Mouse (Mus musculus) CD8-positive naive resting alpha-beta T cell, adult 2 months (primary cell): ENCODE results near the gene Dppa3.
A peak's percentile ranks its signal among the peaks of the same experiment; 100 is the strongest.

Experiments
- DNase-seq, 2 experiments: peaks; one replicate each; pipeline ENCODE4 v3.0.0; 2022; ENCODE audit warnings: low read depth in 2 of 2, low spot score in 2 of 2

Gene Dppa3

GRCm38 (mm10) chr6:122626110-122626509 is at the start of gene Dppa3:
Gene Dppa3, plus strand, starts transcription at chr6:122626410.
- no peak for DNase-seq

DNA sequence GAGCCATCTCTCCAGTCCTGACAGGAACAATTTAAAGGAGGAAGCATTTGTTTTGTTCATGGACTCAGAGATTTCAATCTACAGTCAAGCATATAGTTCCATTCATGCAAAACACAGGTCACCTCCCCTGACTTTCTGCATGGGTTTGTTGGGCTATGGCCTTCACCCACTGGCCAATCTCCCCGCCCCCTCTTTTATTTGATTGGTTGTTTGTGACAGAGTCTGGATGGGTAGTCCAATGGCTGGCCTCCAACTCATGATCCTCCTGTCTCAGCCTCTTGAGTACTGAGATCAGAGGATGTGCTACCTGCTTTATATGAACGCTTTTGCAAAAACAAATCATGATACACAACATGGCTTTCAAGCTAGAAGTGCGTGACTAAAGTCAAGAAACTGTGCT is 49.2 kb upstream of the Dppa3 start:
- DNase-seq, result no peak

- no peak for DNase-seq
Measured at GRCm38 (mm10) chr6:122579086-122579485, 47.1 kb upstream of the Dppa3 start.

GRCm38 (mm10) chr6:122591027-122591758 is 35.0 kb upstream of the Dppa3 start:
- DNase-seq, result no peak

GRCm38 (mm10) chr6:122592905-122593304 is 33.3 kb upstream of the Dppa3 start:
- no peak for DNase-seq

GRCm38 (mm10) chr6:122595637-122596036 is 30.6 kb upstream of the Dppa3 start:
- no peak for DNase-seq

DNA sequence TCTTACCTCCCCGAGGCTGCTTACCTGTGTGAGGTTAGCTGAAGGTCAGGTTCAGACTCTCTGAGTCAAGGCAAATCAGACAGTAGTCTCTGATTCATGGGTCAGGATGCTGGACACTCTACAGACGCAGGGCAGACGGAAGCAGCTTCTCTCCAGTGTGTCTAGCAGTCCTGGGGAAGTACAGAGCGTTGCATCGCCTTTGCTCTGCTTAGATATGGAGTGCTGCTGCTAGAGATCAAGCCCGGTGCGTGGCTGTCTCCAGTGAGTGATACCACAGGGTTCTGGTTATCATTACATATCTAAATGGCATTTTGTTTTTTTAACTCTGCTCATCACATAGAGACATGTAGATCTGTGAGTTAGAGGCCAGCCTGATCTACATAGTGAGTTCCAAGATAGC is 29.6 kb upstream of the Dppa3 start:
- DNase-seq, result no peak

DNA sequence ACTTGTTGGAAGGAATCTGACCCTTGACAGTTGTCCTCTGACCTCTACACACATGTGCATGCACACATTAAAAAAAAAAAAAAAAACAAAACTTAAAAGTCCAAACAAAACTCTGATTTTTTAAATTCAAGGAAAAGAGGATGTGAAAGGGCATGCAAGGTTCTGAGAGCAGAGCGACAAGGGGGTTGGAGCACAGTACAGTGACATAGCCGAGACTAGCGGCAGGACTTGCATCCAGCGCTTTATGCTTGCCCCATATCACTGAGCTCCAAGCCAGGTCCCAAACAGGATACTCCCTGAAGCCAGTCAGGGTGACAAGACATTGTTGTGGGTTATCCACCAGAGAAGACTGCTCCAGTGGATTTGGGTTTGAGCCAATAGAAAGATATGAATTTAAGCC is 28.2 kb upstream of the Dppa3 start:
- DNase-seq, result no peak

GRCm38 (mm10) chr6:122598436-122598835 is 27.8 kb upstream of the Dppa3 start:
- no peak for DNase-seq

DNA sequence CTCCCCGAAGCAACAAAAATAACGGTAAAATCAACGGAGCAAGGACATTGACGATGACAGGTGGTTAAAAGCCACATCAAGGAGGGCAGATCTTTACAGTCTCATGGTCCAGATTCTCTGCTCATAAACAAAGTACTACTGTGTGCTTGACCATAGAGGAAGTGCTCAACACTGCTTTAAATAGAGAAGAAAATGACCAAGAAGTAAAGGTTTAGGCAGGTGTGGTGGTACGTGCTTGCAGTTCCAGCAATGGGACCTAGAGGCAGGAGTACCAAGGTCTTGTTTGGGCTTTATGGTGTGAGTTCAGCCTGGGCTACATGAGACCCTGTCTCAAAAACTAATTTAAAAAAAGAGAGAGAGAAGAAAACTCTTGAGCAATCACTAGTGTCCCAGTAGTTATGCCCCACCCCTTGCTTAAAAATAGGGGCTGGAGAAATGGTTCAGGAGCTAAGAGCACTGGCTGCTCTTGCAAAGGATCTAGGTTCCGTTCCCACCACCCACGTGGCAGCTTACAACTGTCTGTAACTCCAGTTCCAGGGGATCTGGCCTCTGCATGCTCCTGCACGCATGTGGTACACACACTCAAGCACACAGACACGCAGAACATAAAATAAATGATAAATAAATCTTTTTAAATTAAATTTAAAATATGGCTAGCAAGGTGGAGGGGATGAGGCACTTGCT is 27.0 kb upstream of the Dppa3 start:
- DNase-seq, result no peak

GRCm38 (mm10) chr6:122600066-122600646 is 26.1 kb upstream of the Dppa3 start:
- no peak for DNase-seq

DNA sequence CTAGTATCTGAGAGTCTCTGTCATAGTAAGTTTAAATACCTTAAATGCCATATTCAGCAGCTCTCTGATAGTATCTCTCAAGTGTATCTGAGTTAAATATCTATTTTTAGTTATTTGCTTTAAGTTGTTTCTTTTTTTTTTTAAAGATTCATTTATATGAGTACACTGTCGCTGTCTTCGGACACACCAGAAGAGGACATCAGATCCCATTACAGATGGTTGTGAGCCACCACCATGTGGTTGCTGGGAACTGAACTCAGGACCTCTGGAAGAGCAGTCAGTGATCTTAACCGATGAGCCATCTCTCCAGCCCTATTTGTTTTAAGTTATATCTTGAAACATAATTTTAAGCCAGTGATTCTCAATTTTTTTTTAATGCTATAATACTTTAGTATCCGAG is 25.2 kb upstream of the Dppa3 start:
- DNase-seq, result no peak

- no peak for DNase-seq
Measured at GRCm38 (mm10) chr6:122601615-122602014, 24.6 kb upstream of the Dppa3 start.

- peak; percentile 63 to 73 for DNase-seq
Measured at GRCm38 (mm10) chr6:122602242-122602991, 23.8 kb upstream of the Dppa3 start, which contains the start of gene Apobec1. Gene Apobec1, minus strand, starts transcription at chr6:122602444.

DNA sequence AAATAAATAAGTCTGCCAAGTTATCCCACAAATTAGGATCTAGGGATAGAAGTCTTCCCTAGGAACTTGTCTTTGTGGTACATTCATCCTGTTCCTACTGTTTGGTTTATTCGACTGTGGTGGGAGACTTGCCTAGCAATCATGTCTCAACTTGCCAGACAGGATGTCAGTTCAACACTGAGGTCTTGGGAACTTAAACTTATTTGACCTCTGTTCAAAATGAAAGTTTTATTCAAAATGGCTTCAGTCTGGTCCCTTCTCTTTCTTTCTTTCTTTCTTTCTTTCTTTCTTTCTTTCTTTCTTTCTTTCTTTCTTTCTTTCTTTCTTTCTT is 23.3 kb upstream of the Dppa3 start:
- DNase-seq, result no peak

- no peak for DNase-seq
Measured at GRCm38 (mm10) chr6:122604260-122604659, 21.9 kb upstream of the Dppa3 start.

DNA sequence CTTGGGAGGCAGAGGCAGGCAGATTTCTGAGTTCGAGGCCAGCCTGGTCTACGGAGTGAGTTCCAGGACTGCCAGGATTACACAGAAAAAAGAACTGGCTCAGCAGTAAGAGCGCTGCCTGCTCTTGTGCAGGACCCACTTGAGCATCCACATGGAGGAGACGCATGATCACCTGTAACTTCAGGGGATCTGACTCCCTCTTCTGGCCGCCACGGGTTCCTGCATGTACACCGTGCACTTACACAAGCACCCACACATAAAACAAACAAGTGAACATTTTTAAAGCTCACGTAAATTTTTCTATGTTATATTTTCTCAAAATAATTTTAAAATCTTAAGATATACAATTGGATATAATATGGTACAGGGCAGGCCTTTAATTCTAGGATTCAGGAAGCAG is 20.7 kb upstream of the Dppa3 start:
- DNase-seq, result no peak

DNA sequence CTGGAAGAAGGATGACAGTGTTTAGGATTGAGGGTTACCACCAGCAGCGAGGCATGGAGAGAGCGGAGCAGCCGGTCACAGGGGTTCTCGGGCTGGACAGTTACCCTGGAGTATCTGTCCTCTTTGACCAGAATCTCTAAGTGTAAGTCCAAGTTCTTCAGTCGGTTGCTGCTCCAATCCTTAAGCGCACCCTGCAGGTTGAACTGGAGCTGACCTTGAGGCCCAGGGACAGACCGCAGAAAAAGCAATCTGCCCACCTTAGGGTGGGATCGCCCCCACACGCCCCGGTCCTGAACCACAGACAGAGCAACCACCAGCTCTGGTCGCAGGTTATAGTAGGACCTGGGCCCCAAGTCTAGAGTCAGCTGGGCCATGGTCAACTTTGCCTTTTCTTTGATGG is 19.5 kb upstream of the Dppa3 start:
- no peak for DNase-seq

DNA sequence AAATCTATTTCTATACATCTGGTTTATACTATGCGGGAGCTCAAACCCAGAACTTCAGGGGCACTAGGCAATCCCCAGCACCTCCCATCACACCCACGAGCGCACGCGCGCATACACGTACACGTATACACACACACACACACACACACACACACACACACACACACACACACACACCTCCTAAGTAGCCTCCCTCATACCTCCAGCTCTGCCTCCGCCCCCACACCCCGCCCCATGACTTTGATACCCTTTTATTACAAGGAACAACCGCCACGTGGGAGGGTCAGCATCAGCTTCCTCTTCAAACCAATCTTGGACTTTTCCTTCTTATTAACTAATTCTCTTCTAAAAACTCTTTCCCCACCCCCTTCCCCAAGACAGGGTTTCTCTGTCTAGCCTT is 18.5 kb upstream of the Dppa3 start:
- DNase-seq, result no peak

DNA sequence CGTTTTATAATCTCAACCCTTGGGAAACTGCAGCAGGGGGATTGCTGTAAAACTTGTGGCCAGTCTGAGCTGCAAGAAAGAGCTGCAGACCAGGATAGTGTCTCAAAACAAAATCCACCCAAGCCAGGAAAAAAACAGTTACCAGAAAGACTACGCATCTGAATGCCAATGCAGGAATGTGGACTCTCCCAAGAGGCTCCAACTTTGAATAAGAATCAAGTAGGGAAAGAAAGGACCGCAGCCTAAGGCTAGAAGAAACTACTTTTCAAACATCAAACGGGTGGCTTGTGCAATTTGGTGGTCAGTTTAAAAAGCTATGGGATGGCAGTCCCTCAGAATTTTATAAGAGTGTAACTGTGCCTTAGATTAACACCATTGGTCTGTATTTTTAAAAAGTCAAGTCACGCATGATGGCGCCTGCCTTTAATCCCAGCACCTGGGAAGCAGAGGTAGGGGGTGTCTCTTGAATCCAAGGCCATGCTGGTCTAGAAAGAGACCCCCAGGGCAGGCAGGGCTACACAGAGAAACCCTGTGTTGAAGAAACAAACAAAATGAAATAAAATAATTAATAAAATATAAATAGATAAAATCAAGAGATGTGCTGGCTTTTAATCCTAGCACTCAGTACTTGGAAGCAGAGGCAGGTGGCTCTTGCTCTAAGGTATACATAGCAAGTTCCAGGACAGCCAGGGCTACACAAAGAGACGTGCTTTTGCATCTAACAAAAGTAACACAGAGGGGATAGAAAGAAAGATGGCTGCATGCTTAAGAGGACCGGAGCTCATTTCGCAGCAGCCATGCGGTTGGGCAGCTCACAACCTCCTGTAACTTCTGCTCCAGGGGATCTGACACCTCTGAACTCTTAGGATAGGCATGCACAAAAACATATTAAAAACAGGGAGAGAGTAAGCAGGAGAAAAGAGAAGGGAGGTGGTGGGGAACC is 17.5 kb upstream of the Dppa3 start:
- no peak for DNase-seq

DNA sequence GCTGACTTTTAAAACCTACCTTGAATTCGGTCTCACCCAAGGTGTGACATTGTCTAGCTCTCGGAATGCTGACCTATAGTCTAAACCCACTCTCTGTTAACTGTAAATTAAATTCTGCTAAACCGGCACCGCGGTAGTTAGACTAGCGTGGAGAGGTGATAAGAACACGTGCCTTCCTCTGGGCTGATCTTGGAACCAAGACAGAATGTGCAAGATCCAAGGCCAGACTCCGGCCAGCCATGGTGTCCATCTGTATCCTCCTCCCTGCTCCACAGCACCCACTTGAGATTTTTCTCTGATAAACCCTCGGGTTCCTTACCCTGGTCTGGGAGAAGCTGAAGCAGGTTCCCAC is 16.9 kb upstream of the Dppa3 start:
- no peak for DNase-seq
